Mouse (Mus musculus) kidney, embryonic 15.5 days (tissue): ENCODE results near the gene Selenoo. TPM values are rescaled to one million over a fixed set of nuclear protein-coding genes. Genes with fewer than 3 reads are reported as not detected.

ENCODE experiments used
- ATAC-seq: fragments of 200-750 bp; cut with Nextera tagmentation; replicated peaks from 2 replicates; pipeline ENCODE4 v1.8.0; 2017; ENCODE audit warnings: moderate TSS enrichment; ENCODE audit not compliant: low FRiP score
- H3K27ac ChIP-seq: fragments of 300-500 bp; sonication (generic); 2 replicates; pipeline ENCODE4 v1.5.1; 2015; ENCODE audit warnings: mild to moderate bottlenecking, inconsistent platforms
- H3K27me3 ChIP-seq: fragments of 300-500 bp; sonication (generic); 2 replicates; pipeline ENCODE4 v1.6.1; 2015; ENCODE audit warnings: inconsistent platforms
- H3K36me3 ChIP-seq: fragments of 300-500 bp; sonication (generic); 2 replicates; pipeline ENCODE4 v1.6.1; 2015; ENCODE audit warnings: inconsistent platforms
- H3K4me1 ChIP-seq: fragments of 300-500 bp; sonication (generic); 2 replicates; pipeline ENCODE4 v1.6.1; 2015; ENCODE audit warnings: inconsistent platforms
- H3K4me2 ChIP-seq: fragments of 300-500 bp; sonication (generic); 2 replicates; pipeline ENCODE4 v1.6.1; 2015; ENCODE audit warnings: moderate library complexity, mild to moderate bottlenecking, inconsistent platforms
- H3K4me3 ChIP-seq: fragments of 300-500 bp; sonication (generic); replicated peaks from 2 replicates; pipeline ENCODE4 v1.5.1; 2015; ENCODE audit warnings: mild to moderate bottlenecking, inconsistent platforms
- H3K9ac ChIP-seq: fragments of 300-500 bp; sonication (generic); 2 replicates; pipeline ENCODE4 v1.6.1; 2015; ENCODE audit warnings: mild to moderate bottlenecking, inconsistent platforms
- H3K9me3 ChIP-seq: fragments of 300-500 bp; sonication (generic); replicated peaks from 2 replicates; pipeline ENCODE4 v1.6.1; 2016; ENCODE audit warnings: inconsistent platforms
- WGBS: fragments of 180-500 bp; shearing (Covaris S2); methylation state at CpG from one replicate; pipeline ENCODE4 v1.1.7; 2015; ENCODE audit warnings: mixed read lengths; 5-methylcytosine and 5-hydroxymethylcytosine counted together
- polyA plus RNA-seq: library from polyadenylated mRNA; unstranded; fragments of >200 nt; fragmentation: Nextera tagmentation; extraction: Ambion mirVana; gene quantifications from 2 replicates; pipeline ENCODE4 v1.2.1, GENCODE M21; 2015

Gene Selenoo
- polyA plus RNA-seq, 1 experiment from 2014 or later: 19.9 TPM

GRCm38 (mm10) chr15:89136461-89137155 is 47.7 kb downstream of the Selenoo start:
- Histone ChIP-seq H3K9ac (no peak overlapping the region), H3K27me3 (peaks cover 31% of the 10 kb centered on the region), H3K9me3 (no peaks in the 10 kb centered on the region), H3K36me3 (peaks cover 3% of the 10 kb centered on the region; the same call in 1 of the 2 replicates), H3K4me3 (no peak overlapping the region), H3K4me1 (peaks cover 28% of the 10 kb centered on the region), H3K27ac (no peak overlapping the region), H3K4me2 (no peak overlapping the region)
- ATAC-seq: no peak
- WGBS: 92% methylated on average over 5 of the region's 5 CpGs

- WGBS: 66% methylated on average over 11 of the region's 11 CpGs
- Histone ChIP-seq H3K9ac (no peak overlapping the region), H3K36me3 (no peaks in the 10 kb centered on the region), H3K27me3 (peaks cover 37% of the 10 kb centered on the region), H3K4me1 (peaks cover 36% of the 10 kb centered on the region), H3K4me3 (no peak overlapping the region), H3K4me2 (no peak overlapping the region), H3K9me3 (no peaks in the 10 kb centered on the region), H3K27ac (no peak overlapping the region)
- ATAC-seq: no peak
These were observed 48.6 kb downstream of the Selenoo start for GRCm38 (mm10) chr15:89137378-89138045.

- no peak overlapping the region for H3K27ac ChIP-seq
- no peak overlapping the region for H3K9ac ChIP-seq
- H3K27me3 ChIP-seq: peaks cover 40% of the 10 kb centered on the region
- ATAC-seq: no peak
- no peaks in the 10 kb centered on the region for H3K36me3 ChIP-seq
- no peaks in the 10 kb centered on the region for H3K9me3 ChIP-seq
- peaks cover 41% of the 10 kb centered on the region for H3K4me1 ChIP-seq
- no peak overlapping the region for H3K4me3 ChIP-seq
- no peak overlapping the region for H3K4me2 ChIP-seq
- 69% methylated on average over 7 of the region's 7 CpGs for WGBS
These were observed 49.1 kb downstream of the Selenoo start for GRCm38 (mm10) chr15:89138046-89138405.

GRCm38 (mm10) chr15:89138531-89138930 is 49.6 kb downstream of the Selenoo start:
- no peak overlapping the region for H3K9ac ChIP-seq
- no peak overlapping the region for H3K4me3 ChIP-seq
- H3K27me3 ChIP-seq: peaks cover 40% of the 10 kb centered on the region
- H3K36me3 ChIP-seq: no peaks in the 10 kb centered on the region
- H3K9me3 ChIP-seq: no peaks in the 10 kb centered on the region
- H3K4me2 ChIP-seq: no peak overlapping the region
- H3K4me1 ChIP-seq: peaks cover 42% of the 10 kb centered on the region
- H3K27ac ChIP-seq: no peak overlapping the region
- ATAC-seq: no peak
- 87% methylated on average over 6 of the region's 6 CpGs for WGBS

GRCm38 (mm10) chr15:89140048-89140658 is 51.3 kb downstream of the Selenoo start:
- Histone ChIP-seq H3K4me1 (peaks cover 42% of the 10 kb centered on the region), H3K9me3 (no peaks in the 10 kb centered on the region), H3K4me2 (peak overlapping the region; percentile 97), H3K36me3 (no peaks in the 10 kb centered on the region), H3K27ac (peak overlapping the region; percentile 75), H3K4me3 (peak overlapping the region; percentile 61), H3K9ac (peak overlapping the region; percentile 56), H3K27me3 (peaks cover 50% of the 10 kb centered on the region)
- under 1% methylated on average over 53 of the region's 53 CpGs for WGBS
- peak; percentile 30; the same call in 1 of the 2 replicates for ATAC-seq

- H3K4me3 ChIP-seq: peak within 1 kb of the TSS; percentile 61
- WGBS: under 1% methylated on average over 21 of the region's 21 CpGs
- H3K9me3 ChIP-seq: no peaks in the 10 kb centered on the region
- peaks cover 42% of the 10 kb centered on the region for H3K4me1 ChIP-seq
- ATAC-seq: peak; percentile 82
- H3K27ac ChIP-seq: peak within 1 kb of the TSS; percentile 75
- H3K27me3 ChIP-seq: peaks cover 56% of the 10 kb centered on the region
- H3K9ac ChIP-seq: peak within 1 kb of the TSS; percentile 56
- H3K4me2 ChIP-seq: peak within 1 kb of the TSS; percentile 97
- 0 out of 2 replicates have a peak, but pooled peaks cover 4% of the 10 kb centered on the region for H3K36me3 ChIP-seq
These were observed 51.9 kb downstream of the Selenoo start, which contains the start of gene Mapk12 for GRCm38 (mm10) chr15:89140659-89141252. Mapk12 (minus strand) TSS chr15:89140703.

GRCm38 (mm10) chr15:89141443-89141842 is 52.6 kb downstream of the Selenoo start:
- no peak overlapping the region for H3K9ac ChIP-seq
- H3K27me3 ChIP-seq: peaks cover 63% of the 10 kb centered on the region
- H3K9me3 ChIP-seq: no peaks in the 10 kb centered on the region
- H3K4me2 ChIP-seq: peak overlapping the region; percentile 97; the same call in 1 of the 2 replicates
- peaks cover 49% of the 10 kb centered on the region for H3K4me1 ChIP-seq
- peak overlapping the region; percentile 75 for H3K27ac ChIP-seq
- 0 out of 2 replicates have a peak, but pooled peaks cover 4% of the 10 kb centered on the region for H3K36me3 ChIP-seq
- peak overlapping the region; percentile 61; the same call in 1 of the 2 replicates for H3K4me3 ChIP-seq
- 0 out of 2 replicates have a peak, but pooled peaks have one; percentile 23 for ATAC-seq
- 6% methylated on average over 5 of the region's 5 CpGs for WGBS

GRCm38 (mm10) chr15:89141905-89142304 is 53.0 kb downstream of the Selenoo start:
- Histone ChIP-seq H3K27ac (0 out of 2 replicates have a peak overlapping the region, but pooled peaks have one; percentile 75), H3K9ac (no peak overlapping the region), H3K27me3 (peaks cover 65% of the 10 kb centered on the region), H3K9me3 (no peaks in the 10 kb centered on the region), H3K4me3 (no peak overlapping the region), H3K4me1 (peaks cover 53% of the 10 kb centered on the region), H3K4me2 (peak overlapping the region; percentile 97; the same call in 1 of the 2 replicates), H3K36me3 (0 out of 2 replicates have a peak, but pooled peaks cover 4% of the 10 kb centered on the region)
- ATAC-seq: no peak
- 49% methylated on average over 4 of the region's 4 CpGs for WGBS

- Histone ChIP-seq H3K9me3 (no peaks in the 10 kb centered on the region), H3K4me1 (peaks cover 62% of the 10 kb centered on the region), H3K27ac (no peak overlapping the region), H3K27me3 (peaks cover 73% of the 10 kb centered on the region), H3K4me3 (no peak overlapping the region), H3K36me3 (0 out of 2 replicates have a peak, but pooled peaks cover 4% of the 10 kb centered on the region), H3K9ac (no peak overlapping the region), H3K4me2 (no peak overlapping the region)
- ATAC-seq: no peak
- 76% methylated on average over 2 of the region's 2 CpGs for WGBS
These were observed 54.2 kb downstream of the Selenoo start for GRCm38 (mm10) chr15:89143134-89143533.

- H3K9me3 ChIP-seq: no peaks in the 10 kb centered on the region
- peaks cover 64% of the 10 kb centered on the region for H3K27me3 ChIP-seq
- 0 out of 2 replicates have a peak, but pooled peaks cover 4% of the 10 kb centered on the region for H3K36me3 ChIP-seq
- no peak overlapping the region for H3K27ac ChIP-seq
- no peak for ATAC-seq
- WGBS: 84% methylated on average over 11 of the region's 11 CpGs
- no peak overlapping the region for H3K4me3 ChIP-seq
- H3K4me2 ChIP-seq: no peak overlapping the region
- no peak overlapping the region for H3K9ac ChIP-seq
- peaks cover 73% of the 10 kb centered on the region for H3K4me1 ChIP-seq
These were observed 56.1 kb downstream of the Selenoo start for GRCm38 (mm10) chr15:89144965-89145364.

GRCm38 (mm10) chr15:89145813-89146350 is 57.0 kb downstream of the Selenoo start:
- H3K27me3 ChIP-seq: peaks cover 55% of the 10 kb centered on the region
- H3K9ac ChIP-seq: no peak overlapping the region
- 0 out of 2 replicates have a peak, but pooled peaks cover 4% of the 10 kb centered on the region for H3K36me3 ChIP-seq
- peak overlapping the region; percentile 90 for H3K4me2 ChIP-seq
- H3K4me1 ChIP-seq: peaks cover 69% of the 10 kb centered on the region
- no peak for ATAC-seq
- no peaks in the 10 kb centered on the region for H3K9me3 ChIP-seq
- H3K4me3 ChIP-seq: peak overlapping the region; percentile 40; the same call in 1 of the 2 replicates
- H3K27ac ChIP-seq: no peak overlapping the region
- 73% methylated on average over 24 of the region's 24 CpGs for WGBS
